Mouse (Mus musculus) spleen, adult 2 months (tissue): ENCODE results near the gene Taf6l. TPM values are rescaled to one million over a fixed set of nuclear protein-coding genes. Genes with fewer than 3 reads are reported as not detected.

Source experiments
- DNase-seq, 2 experiments: peaks; one replicate each; pipeline versions ENCODE4 v3.0.0 to v3.0.0-alpha.2; 2012 to 2021; ENCODE audit warnings: low spot score in 2 of 2, low read depth in 1 of 2
- H3K27ac ChIP-seq: fragments of 200-500 bp; 2 replicates; pipeline ENCODE4 v1.5.1; 2012; ENCODE audit warnings: low read length, inconsistent platforms; ENCODE audit not compliant: insufficient read depth
- H3K27me3 ChIP-seq: fragments of 200-500 bp; 2 replicates; pipeline ENCODE4 v1.6.1; 2012; ENCODE audit warnings: mild to moderate bottlenecking, moderate library complexity, low read length, inconsistent platforms; ENCODE audit not compliant: control insufficient read depth, insufficient read depth
- H3K36me3 ChIP-seq: fragments of 200-500 bp; 2 replicates; pipeline ENCODE4 v1.6.1; 2012; ENCODE audit warnings: mild to moderate bottlenecking, low read length, inconsistent platforms; ENCODE audit not compliant: control insufficient read depth, insufficient read depth
- H3K4me1 ChIP-seq: fragments of 200-500 bp; 2 replicates; pipeline ENCODE4 v1.6.1; 2011; ENCODE audit warnings: inconsistent platforms; ENCODE audit not compliant: control insufficient read depth, insufficient read depth, insufficient read length
- H3K4me3 ChIP-seq: fragments of 200-500 bp; 2 replicates; pipeline ENCODE4 v1.5.1; 2011; ENCODE audit warnings: mild to moderate bottlenecking, inconsistent platforms; ENCODE audit not compliant: insufficient read depth, insufficient read length; ENCODE audit errors: extremely low read depth
- CTCF ChIP-seq: fragments of 200-500 bp; IDR thresholded peaks from 2 replicates; pipeline ENCODE4 v1.5.1; 2011; ENCODE audit warnings: mild to moderate bottlenecking, inconsistent platforms; ENCODE audit not compliant: insufficient read depth, insufficient read length, insufficient replicate concordance; ENCODE audit errors: extremely low read depth
- POLR2A ChIP-seq: fragments of 200-500 bp; IDR thresholded peaks from 2 replicates; pipeline ENCODE4 v1.6.1; 2011; ENCODE audit warnings: low read depth, low read length, inconsistent platforms
- WGBS: fragments of 180-500 bp; shearing (Covaris S2); methylation state at CpG from one replicate; pipeline ENCODE4 v1.1.7; 2018; 5-methylcytosine and 5-hydroxymethylcytosine counted together
- polyA plus RNA-seq: library from polyadenylated mRNA; depleted of rRNA; stranded (reverse); fragments of >200 nt; gene quantifications from 2 replicates; pipeline ENCODE4 v1.2.3, GENCODE M21; 2012

The Taf6l gene
- polyA plus RNA-seq, 1 experiment, result 11.3 TPM

- WGBS, result under 1% methylated on average over 75 of the region's 75 CpGs
- no peaks in the 10 kb centered on the region for H3K27me3 ChIP-seq
- DNase-seq, result peak; percentile 83 to 91
Observed at GRCm38 (mm10) chr19:8756635-8757387, 29.4 kb downstream of the Taf6l start, which contains the start of gene Nxf1. Gene Nxf1 (plus strand): TSS chr19:8757073.

DNA sequence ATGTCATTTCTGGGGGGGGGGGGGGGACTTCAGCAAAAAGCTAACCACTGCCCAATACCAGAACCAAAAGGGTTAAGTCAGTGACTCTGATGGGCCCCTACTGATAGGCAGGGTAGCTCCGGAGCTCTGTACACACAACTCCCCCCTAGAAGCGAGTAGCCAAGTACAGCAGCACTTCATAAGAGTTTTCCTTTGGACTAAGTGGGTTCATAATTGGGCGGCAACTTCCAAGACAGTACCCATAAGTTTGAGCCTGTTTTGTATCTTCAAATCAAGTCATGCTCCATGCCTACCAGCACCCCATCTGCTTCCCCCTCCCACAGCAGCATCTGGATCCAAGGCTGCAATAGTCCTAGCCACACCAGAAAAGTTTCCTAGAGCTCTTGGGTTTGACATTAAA lies 30.6 kb downstream of the Taf6l start:
- Histone ChIP-seq H3K27ac (no peak overlapping the region), H3K36me3 (peaks cover 10% of the 10 kb centered on the region), H3K4me3 (no peak overlapping the region), H3K27me3 (no peaks in the 10 kb centered on the region), H3K4me1 (peaks cover 12% of the 10 kb centered on the region; the same call in 1 of the 2 replicates)
- TF ChIP-seq CTCF, result no peak
- TF ChIP-seq POLR2A, result no peak
- no peak for DNase-seq
- WGBS, result 75% methylated on average over 3 of the region's 3 CpGs

More at GRCm38 (mm10) chr19:8756635-8757387, 29.4 kb downstream of the Taf6l start, which contains the start of gene Nxf1:
- Histone ChIP-seq H3K27ac (peak within 1 kb of the TSS; percentile 92), H3K36me3 (peaks cover 4% of the 10 kb centered on the region), H3K4me3 (peak within 1 kb of the TSS; percentile 91), H3K4me1 (peaks cover 12% of the 10 kb centered on the region; the same call in 1 of the 2 replicates)
- TF ChIP-seq POLR2A (peak; percentile 95), CTCF (no peak)

DNA sequence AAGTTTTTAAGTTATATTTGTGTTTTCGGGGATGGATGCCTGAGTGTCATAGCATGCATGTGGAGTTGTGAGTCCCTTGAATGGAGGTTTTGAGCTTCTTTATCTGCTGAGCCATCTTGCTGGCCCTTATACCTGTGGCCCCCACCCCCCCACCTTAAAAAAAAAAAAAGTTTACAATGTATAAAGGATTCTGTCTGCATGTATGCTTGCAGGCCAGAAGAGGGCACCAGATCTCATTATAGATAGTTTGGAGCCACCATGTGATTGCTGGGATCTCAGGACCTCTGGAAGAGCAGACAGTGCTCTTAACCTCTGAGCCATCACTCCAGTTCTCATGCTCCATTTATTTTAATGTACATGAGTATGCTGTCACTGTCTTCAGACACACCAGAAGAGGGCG lies 38.8 kb downstream of the Taf6l start:
- peaks cover 47% of the 10 kb centered on the region for H3K36me3 ChIP-seq
- WGBS, result 84% methylated on average over 2 of the region's 2 CpGs
- H3K4me3 ChIP-seq, result no peak overlapping the region
- no peak for DNase-seq
- 0 out of 2 replicates have a peak, but pooled peaks cover under 1% of the 10 kb centered on the region for H3K4me1 ChIP-seq
- TF ChIP-seq CTCF, result no peak
- TF ChIP-seq POLR2A, result no peak
- H3K27me3 ChIP-seq, result no peaks in the 10 kb centered on the region
- H3K27ac ChIP-seq, result no peak overlapping the region

DNA sequence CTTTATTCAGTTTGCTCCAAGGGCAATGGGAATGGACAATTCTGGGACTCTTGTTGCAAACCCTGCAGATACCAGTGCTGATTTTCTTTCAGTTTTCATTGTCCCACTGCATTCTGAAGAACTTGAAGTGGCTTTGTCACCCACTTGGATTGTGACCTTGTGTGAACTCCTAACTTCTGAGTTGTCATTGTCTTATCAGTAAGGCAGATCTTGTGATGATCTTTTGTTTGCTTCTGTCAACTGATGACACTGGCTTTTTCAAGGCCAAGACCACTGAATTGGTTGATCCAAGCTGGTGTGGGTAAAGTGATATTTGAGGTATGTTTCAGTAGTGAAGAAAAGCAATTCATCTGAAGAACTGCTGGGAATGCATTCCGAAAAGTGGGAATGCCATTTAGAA lies 40.8 kb downstream of the Taf6l start:
- H3K4me3 ChIP-seq, result no peak overlapping the region
- no peak for DNase-seq
- H3K4me1 ChIP-seq, result peaks cover 4% of the 10 kb centered on the region; the same call in 1 of the 2 replicates
- no peak overlapping the region for H3K27ac ChIP-seq
- TF ChIP-seq POLR2A (no peak), CTCF (no peak)
- H3K27me3 ChIP-seq, result no peaks in the 10 kb centered on the region
- H3K36me3 ChIP-seq, result peaks cover 40% of the 10 kb centered on the region
- 93% methylated on average over 1 of the region's 1 CpGs for WGBS

DNA sequence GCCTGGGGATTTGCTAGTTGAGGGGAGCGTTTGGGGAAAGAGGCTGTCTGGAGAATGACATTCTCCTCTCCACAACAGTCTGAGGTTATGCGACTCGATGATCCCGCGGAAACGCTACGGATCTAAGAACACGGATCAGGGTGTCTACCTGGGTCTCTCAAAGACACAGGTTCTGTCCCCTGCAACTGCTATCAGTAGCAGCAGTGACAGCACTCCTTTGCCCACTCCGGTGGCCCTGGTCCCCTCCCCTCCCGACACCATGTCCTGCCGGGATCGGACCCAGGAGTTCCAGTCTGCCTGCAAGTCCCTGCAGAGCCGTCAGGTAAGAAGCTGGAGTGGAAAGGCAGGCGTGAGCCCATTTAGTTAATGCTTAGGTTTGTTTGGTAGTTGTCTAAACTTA lies 44.0 kb downstream of the Taf6l start:
- Histone ChIP-seq H3K36me3 (peaks cover 30% of the 10 kb centered on the region), H3K27ac (peak overlapping the region; percentile 86)

GRCm38 (mm10) chr19:8741243-8741869 lies 44.9 kb downstream of the Taf6l start, which contains the start of gene Stx5a:
Gene Stx5a (plus strand): TSS chr19:8741413.
- peak; percentile 93 to 97 for DNase-seq
- H3K4me3 ChIP-seq, result peak within 1 kb of the TSS; percentile 96
- H3K27ac ChIP-seq, result peak within 1 kb of the TSS; percentile 99
- H3K36me3 ChIP-seq, result peaks cover 26% of the 10 kb centered on the region
- H3K27me3 ChIP-seq, result no peaks in the 10 kb centered on the region
- TF ChIP-seq POLR2A, result no peak; the same call in none of the 2 replicates
- TF ChIP-seq CTCF, result no peak
- under 1% methylated on average over 36 of the region's 36 CpGs for WGBS
- peaks cover 4% of the 10 kb centered on the region; the same call in 1 of the 2 replicates for H3K4me1 ChIP-seq

More for the DNA sequence above, 44.0 kb downstream of the Taf6l start:
- no peak for TF ChIP-seq POLR2A
- Histone ChIP-seq H3K4me1 (peaks cover 4% of the 10 kb centered on the region; the same call in 1 of the 2 replicates), H3K27me3 (no peaks in the 10 kb centered on the region), H3K4me3 (peak overlapping the region; percentile 96)
- 5% methylated on average over 14 of the region's 14 CpGs for WGBS
- no peak for DNase-seq

GRCm38 (mm10) chr19:8740603-8741002 lies 45.6 kb downstream of the Taf6l start, which contains the start of gene 1700092M07Rik:
Gene 1700092M07Rik (plus strand): TSS chr19:8740718.
- H3K27me3 ChIP-seq, result no peaks in the 10 kb centered on the region
- peaks cover 4% of the 10 kb centered on the region; the same call in 1 of the 2 replicates for H3K4me1 ChIP-seq
- peaks cover 25% of the 10 kb centered on the region for H3K36me3 ChIP-seq
- H3K27ac ChIP-seq, result peak within 1 kb of the TSS; percentile 99
- no peak for DNase-seq
- H3K4me3 ChIP-seq, result peak within 1 kb of the TSS; percentile 96
- 85% methylated on average over 14 of the region's 14 CpGs for WGBS
- TF ChIP-seq CTCF, result no peak
